8 mouse cellular contexts compared by ENCODE assay signal in genomic region chr11:54067318-54067995, GRCm38 (mm10). TPM values are rescaled to one million over a fixed set of nuclear protein-coding genes. Genes with fewer than 3 reads are reported as not detected.
DNase-seq lines count a peak whose midpoint lies in the region; ATAC-seq and TF ChIP-seq lines count a peak whose summit lies in the region.

No protein-coding gene starts in this region.

- TF ChIP-seq POLR2A in kidney, adult 2 months (IDR thresholded peaks at IDR 0.05; ENCODE audit: low read depth, low read length): no peak

- 68% methylated on average over 12 of the region's 12 CpGs for WGBS in kidney, adult 2 months
- 38% methylated on average over 12 of the region's 12 CpGs for WGBS in forebrain, embryonic 11.5 days
- 39% methylated on average over 12 of the region's 12 CpGs for WGBS in intestine, embryonic 15.5 days
- WGBS in midbrain, embryonic 12.5 days: 30% methylated on average over 12 of the region's 12 CpGs

- no peak for TF ChIP-seq CTCF in kidney, adult 2 months (conservative IDR thresholded peaks at IDR 0.05; ENCODE audit: insufficient read depth, insufficient read length, low read depth, low read length)

- H3K9me3 ChIP-seq in forebrain, embryonic 11.5 days (ENCODE audit: control insufficient read depth, low read length): no peaks in the 10 kb centered on the region
- no peaks in the 10 kb centered on the region for H3K9me3 ChIP-seq in intestine, embryonic 15.5 days
- H3K9me3 ChIP-seq in midbrain, embryonic 12.5 days: no peaks in the 10 kb centered on the region

- no peak for ATAC-seq in forebrain, embryonic 11.5 days (replicated peaks; ENCODE audit: low FRiP score)
- no peak for ATAC-seq in intestine, embryonic 15.5 days
- ATAC-seq in midbrain, embryonic 12.5 days (ENCODE audit: low FRiP score, low read depth): no peak

- DNase-seq in kidney, adult 2 months: no peak
- no peak for DNase-seq in kidney, adult 8-10 months
- DNase-seq in forebrain, embryonic 11.5 days (ENCODE audit: low spot score): no peak
- no peak for DNase-seq in spleen, postnatal 36 days (ENCODE audit: low spot score in 2 of 2)
- DNase-seq in right cerebral cortex, postnatal 10 days (ENCODE audit: low spot score in 2 of 2): no peak
- no peak for DNase-seq in left cerebral cortex, adult 9 months (ENCODE audit: low spot score in 2 of 2)

- H3K4me2 ChIP-seq in forebrain, embryonic 11.5 days (ENCODE audit: low read depth, low read length, severe bottlenecking): peak overlapping the region; percentile 39
- peak overlapping the region; percentile 95 for H3K4me2 ChIP-seq in intestine, embryonic 15.5 days (replicated peaks)
- peak overlapping the region; percentile 79 for H3K4me2 ChIP-seq in midbrain, embryonic 12.5 days (replicated peaks)

- no peaks in the 10 kb centered on the region for H3K36me3 ChIP-seq in kidney, adult 2 months (ENCODE audit: control insufficient read depth, insufficient read depth, low read length)
- H3K36me3 ChIP-seq in forebrain, embryonic 11.5 days (ENCODE audit: control insufficient read depth, insufficient read depth, low read length): no peaks in the 10 kb centered on the region
- H3K36me3 ChIP-seq in intestine, embryonic 15.5 days: no peaks in the 10 kb centered on the region
- no peaks in the 10 kb centered on the region for H3K36me3 ChIP-seq in midbrain, embryonic 12.5 days

- 0 out of 2 replicates have a peak overlapping the region, but pooled peaks have one; percentile 7 for H3K27ac ChIP-seq in kidney, adult 2 months (ENCODE audit: insufficient read depth, low read depth, low read length)
- no peak overlapping the region for H3K27ac ChIP-seq in forebrain, embryonic 11.5 days (ENCODE audit: low read depth, low read length)
- H3K27ac ChIP-seq in intestine, embryonic 15.5 days: peak overlapping the region; percentile 38
- no peak overlapping the region for H3K27ac ChIP-seq in midbrain, embryonic 12.5 days (replicated peaks)

- H3K4me1 ChIP-seq in kidney, adult 2 months (ENCODE audit: control insufficient read depth, insufficient read depth, low read length): 0 out of 2 replicates have a peak, but pooled peaks cover 4% of the 10 kb centered on the region
- H3K4me1 ChIP-seq in forebrain, embryonic 11.5 days (replicated peaks; ENCODE audit: control insufficient read depth, insufficient read depth, low read length): peaks cover 9% of the 10 kb centered on the region
- H3K4me1 ChIP-seq in intestine, embryonic 15.5 days (replicated peaks): peaks cover 25% of the 10 kb centered on the region
- H3K4me1 ChIP-seq in midbrain, embryonic 12.5 days: peaks cover 29% of the 10 kb centered on the region

- H3K4me3 ChIP-seq in kidney, adult 2 months (ENCODE audit: insufficient read depth, low read depth, low read length): peak overlapping the region; percentile 29; the same call in 1 of the 2 replicates
- H3K4me3 ChIP-seq in forebrain, embryonic 11.5 days (ENCODE audit: low read depth, low read length): 0 out of 2 replicates have a peak overlapping the region, but pooled peaks have one; percentile 54
- H3K4me3 ChIP-seq in intestine, embryonic 15.5 days (replicated peaks): peak overlapping the region; percentile 59
- H3K4me3 ChIP-seq in midbrain, embryonic 12.5 days: peak overlapping the region; percentile 57

- H3K27me3 ChIP-seq in kidney, adult 2 months (replicated peaks; ENCODE audit: control insufficient read depth, insufficient read depth, low read length): no peaks in the 10 kb centered on the region
- H3K27me3 ChIP-seq in forebrain, embryonic 11.5 days (ENCODE audit: control insufficient read depth, insufficient read depth, low read length): no peaks in the 10 kb centered on the region
- no peaks in the 10 kb centered on the region for H3K27me3 ChIP-seq in intestine, embryonic 15.5 days (replicated peaks)
- H3K27me3 ChIP-seq in midbrain, embryonic 12.5 days: peaks cover 24% of the 10 kb centered on the region

- H3K9ac ChIP-seq in forebrain, embryonic 11.5 days (ENCODE audit: low read length): peak overlapping the region; percentile 44
- H3K9ac ChIP-seq in intestine, embryonic 15.5 days: peak overlapping the region; percentile 68
- 0 out of 2 replicates have a peak overlapping the region, but pooled peaks have one; percentile 20 for H3K9ac ChIP-seq in midbrain, embryonic 12.5 days (replicated peaks)

RNA-seq across cellular contexts. Expression of gene Pdlim4, which starts 1.4 kb away (rescaled TPM):
- polyA plus RNA-seq in kidney, adult 2 months (2012; rRNA removed): 13.0 and 15.2 TPM in 2 replicates
- 45.3 and 48.6 TPM in 2 replicates for polyA plus RNA-seq in forebrain, embryonic 11.5 days (2014; fragmentation: Nextera tagmentation; extraction: Ambion mirVana)
- 35.9 and 42.1 TPM in 2 replicates for polyA plus RNA-seq in intestine, embryonic 15.5 days (2015; fragmentation: Nextera tagmentation; extraction: Ambion mirVana)
- 30.7 and 36.4 TPM in 2 replicates for polyA plus RNA-seq in midbrain, embryonic 12.5 days (2016; fragmentation: Nextera tagmentation; extraction: Ambion mirVana)

RNA-seq across cellular contexts. Expression of gene P4ha2, which starts 32.4 kb away (rescaled TPM):
- 17.9 and 23.4 TPM in 2 replicates for polyA plus RNA-seq in kidney, adult 2 months (2012; rRNA removed)
- 16.0 and 16.4 TPM in 2 replicates for polyA plus RNA-seq in forebrain, embryonic 11.5 days (2014; fragmentation: Nextera tagmentation; extraction: Ambion mirVana)
- 41.8 and 44.8 TPM in 2 replicates for polyA plus RNA-seq in intestine, embryonic 15.5 days (2015; fragmentation: Nextera tagmentation; extraction: Ambion mirVana)
- 15.3 and 21.0 TPM in 2 replicates for polyA plus RNA-seq in midbrain, embryonic 12.5 days (2016; fragmentation: Nextera tagmentation; extraction: Ambion mirVana)

RNA-seq across cellular contexts. Expression of gene Slc22a4, which starts 39.6 kb away (rescaled TPM):
- polyA plus RNA-seq in kidney, adult 2 months (2012; rRNA removed): 46.7 and 56.8 TPM in 2 replicates
- polyA plus RNA-seq in forebrain, embryonic 11.5 days (2014; fragmentation: Nextera tagmentation; extraction: Ambion mirVana): 1.8 and 2.7 TPM in 2 replicates
- polyA plus RNA-seq in intestine, embryonic 15.5 days (2015; fragmentation: Nextera tagmentation; extraction: Ambion mirVana): 0.72 and 1.4 TPM in 2 replicates
- 1.3 and 2.1 TPM in 2 replicates for polyA plus RNA-seq in midbrain, embryonic 12.5 days (2016; fragmentation: Nextera tagmentation; extraction: Ambion mirVana)

Comparison
In these comparisons a context has a peak if more than half of its experiments do, and no peak if none do; other contexts are left out.
1. H3K27ac ChIP-seq: peak in kidney, adult 2 months (single experiment) and intestine, embryonic 15.5 days (single experiment); none in forebrain, embryonic 11.5 days (single experiment) and midbrain, embryonic 12.5 days (single experiment).
2. H3K4me2 ChIP-seq: peak in every context shown above with its lines; median percentile 95 in intestine, embryonic 15.5 days; 79 in midbrain, embryonic 12.5 days; 39 in forebrain, embryonic 11.5 days.
3. RNA of gene Slc22a4, which starts 39.6 kb away (polyA plus RNA-seq): 46.7 to 56.8 TPM in kidney, adult 2 months; 1.3 to 2.1 TPM in midbrain, embryonic 12.5 days, 1.8 to 2.7 TPM in forebrain, embryonic 11.5 days and 0.72 to 1.4 TPM in intestine, embryonic 15.5 days; every median in the first group is over 10 times any median in the second.
4. Peak in every context shown above with its lines, with median percentiles within 50 percentile points of each other: H3K4me3 ChIP-seq and H3K9ac ChIP-seq.